Mouse (Mus musculus) midbrain, embryonic 11.5 days (tissue): ENCODE data around the gene Pcnx3. TPM values are rescaled to one million over a fixed set of nuclear protein-coding genes. Genes with fewer than 3 reads are reported as not detected.

Experiments used
- ATAC-seq: fragments of 200-750 bp; cut with Nextera tagmentation; 2 replicates; pipeline ENCODE4 v1.8.0; 2017; ENCODE audit warnings: moderate TSS enrichment, moderate library complexity; ENCODE audit not compliant: low FRiP score
- DNase-seq: peaks from one replicate; pipeline ENCODE4 v3.0.0; 2015; ENCODE audit warnings: low spot score; ENCODE audit errors: missing footprints
- H3K27ac ChIP-seq: fragments of 300-500 bp; sonication (generic); 2 replicates; pipeline ENCODE4 v1.5.1; 2014; ENCODE audit warnings: low read depth, low read length
- H3K27me3 ChIP-seq: fragments of 300-500 bp; sonication (generic); 2 replicates; pipeline ENCODE4 v1.6.1; 2014; ENCODE audit warnings: mild to moderate bottlenecking, low read length, moderate library complexity, mixed read lengths; ENCODE audit not compliant: control insufficient read depth, insufficient read depth
- H3K36me3 ChIP-seq: fragments of 300-500 bp; sonication (generic); 2 replicates; pipeline ENCODE4 v1.6.1; 2014; ENCODE audit warnings: mild to moderate bottlenecking, low read length, moderate library complexity, mixed read lengths; ENCODE audit not compliant: control insufficient read depth, insufficient read depth
- H3K4me1 ChIP-seq: fragments of 300-500 bp; sonication (generic); 2 replicates; pipeline ENCODE4 v1.6.1; 2014; ENCODE audit warnings: low read length; ENCODE audit not compliant: control insufficient read depth, insufficient read depth
- H3K4me2 ChIP-seq: fragments of 300-500 bp; sonication (generic); 2 replicates; pipeline ENCODE4 v1.6.1; 2014; ENCODE audit warnings: mild to moderate bottlenecking, moderate library complexity
- H3K4me3 ChIP-seq: fragments of 300-500 bp; sonication (generic); 2 replicates; pipeline ENCODE4 v1.5.1; 2014; ENCODE audit warnings: low read depth, low read length
- H3K9ac ChIP-seq: fragments of 300-500 bp; sonication (generic); 2 replicates; pipeline ENCODE4 v1.6.1; 2014; ENCODE audit warnings: low read length
- H3K9me3 ChIP-seq: fragments of 300-500 bp; sonication (generic); 2 replicates; pipeline ENCODE4 v1.6.1; 2016; ENCODE audit warnings: low read length; ENCODE audit not compliant: control insufficient read depth
- WGBS: fragments of 180-500 bp; shearing (Covaris S2); extraction: QIAGEN DNeasy Blood & Tissue Kit; methylation state at CpG from one replicate; pipeline ENCODE4 v1.1.7; 2014; 5-methylcytosine and 5-hydroxymethylcytosine counted together
- polyA plus RNA-seq: library from polyadenylated mRNA; unstranded; fragments of >200 nt; fragmentation: Nextera tagmentation; extraction: Ambion mirVana; gene quantifications from 2 replicates; pipeline ENCODE4 v1.2.1, GENCODE M21; 2014

The Pcnx3 gene
- polyA plus RNA-seq, result 18.6 and 23.1 TPM in 2 replicates

DNA sequence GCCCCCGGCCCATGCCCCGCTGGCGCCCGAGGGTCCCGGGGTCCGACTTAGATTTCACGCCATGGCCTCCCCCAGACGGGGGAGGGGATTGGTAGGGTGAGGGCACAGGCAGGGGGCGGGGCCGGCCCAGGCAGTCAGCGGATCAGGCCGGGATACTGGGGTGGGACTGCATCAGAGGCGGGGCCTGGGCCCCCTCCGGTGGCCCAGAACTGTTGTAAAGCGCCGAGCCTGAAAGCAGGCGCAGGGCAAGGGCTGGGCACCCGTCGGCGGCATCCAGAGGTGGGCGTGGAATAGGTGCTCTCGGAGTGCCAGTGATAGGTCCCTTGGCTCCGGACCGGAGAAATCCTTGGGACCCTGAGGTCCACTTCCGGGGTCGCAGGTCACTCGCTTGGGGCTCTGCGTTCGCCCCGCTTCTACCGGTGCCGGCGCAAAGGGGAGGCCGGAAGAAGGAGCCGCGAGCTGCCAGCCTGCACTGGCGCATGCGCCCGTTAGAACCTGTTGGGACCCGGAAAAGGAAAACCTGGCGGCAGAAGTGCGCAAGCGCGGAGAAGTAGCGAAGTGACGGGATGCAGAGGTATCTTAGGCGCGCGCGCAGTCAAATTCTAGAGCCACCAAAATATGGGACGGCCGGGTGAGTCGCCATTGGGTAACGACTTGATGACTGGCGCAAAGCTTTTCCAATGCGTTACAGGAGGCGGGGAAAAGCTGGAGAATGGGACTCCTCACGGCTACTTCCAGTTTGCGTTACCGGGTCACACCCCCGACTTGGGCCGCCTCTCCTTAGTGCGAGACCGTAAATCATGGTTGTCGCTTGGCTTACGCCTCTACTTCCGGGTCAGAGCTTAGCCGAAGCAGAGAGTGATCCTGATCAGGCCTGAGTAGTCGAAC, at the start of gene Pcnx3, which contains the start of gene Map3k11:
Gene Pcnx3 (minus strand): TSS at position 709 of the 888 bp plus-strand sequence.
Gene Map3k11 (plus strand): TSS at position 543 of the 888 bp plus-strand sequence.
- H3K4me1 ChIP-seq, result peaks cover 33% of the 10 kb centered on the region
- peaks cover 20% of the 10 kb centered on the region for H3K36me3 ChIP-seq
- H3K27me3 ChIP-seq, result no peaks in the 10 kb centered on the region
- peak within 1 kb of the TSS; percentile 90 for H3K4me3 ChIP-seq
- no peaks in the 10 kb centered on the region for H3K9me3 ChIP-seq
- WGBS, result under 1% methylated on average over 69 of the region's 69 CpGs
- peak within 1 kb of the TSS; percentile 76 for H3K27ac ChIP-seq
- DNase-seq (peak; percentile 99), ATAC-seq (peak; percentile 91)
- H3K4me2 ChIP-seq, result peak within 1 kb of the TSS; percentile 99
- peak within 1 kb of the TSS; percentile 85 for H3K9ac ChIP-seq

DNA sequence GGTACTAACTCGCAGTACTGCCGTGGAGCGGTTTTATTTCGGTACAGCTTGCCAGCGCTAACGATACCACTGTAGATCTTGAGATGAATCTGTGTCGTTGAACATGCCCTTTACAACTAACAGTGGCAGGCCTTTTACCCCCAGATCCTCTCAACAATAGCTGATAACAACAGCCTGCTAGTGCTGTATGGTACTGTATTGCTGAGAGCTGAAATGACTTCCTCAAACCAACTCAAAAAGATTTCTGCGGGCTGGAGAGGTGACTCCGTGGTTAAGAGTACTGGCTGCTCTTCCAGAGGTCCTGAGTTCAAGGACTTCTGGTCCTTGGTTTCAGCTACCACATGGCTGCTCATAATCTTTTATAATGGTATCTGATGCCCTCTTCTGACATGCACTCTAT, 45.6 kb upstream of the Pcnx3 start:
- H3K4me1 ChIP-seq, result peaks cover 19% of the 10 kb centered on the region
- no peak overlapping the region for H3K9ac ChIP-seq
- no peak overlapping the region for H3K4me3 ChIP-seq
- H3K4me2 ChIP-seq, result no peak overlapping the region
- DNase-seq, result no peak
- H3K27me3 ChIP-seq, result 0 out of 2 replicates have a peak, but pooled peaks cover 1% of the 10 kb centered on the region
- H3K27ac ChIP-seq, result no peak overlapping the region
- 79% methylated on average over 9 of the region's 9 CpGs for WGBS
- ATAC-seq, result no peak
- no peaks in the 10 kb centered on the region for H3K9me3 ChIP-seq
- no peaks in the 10 kb centered on the region for H3K36me3 ChIP-seq

DNA sequence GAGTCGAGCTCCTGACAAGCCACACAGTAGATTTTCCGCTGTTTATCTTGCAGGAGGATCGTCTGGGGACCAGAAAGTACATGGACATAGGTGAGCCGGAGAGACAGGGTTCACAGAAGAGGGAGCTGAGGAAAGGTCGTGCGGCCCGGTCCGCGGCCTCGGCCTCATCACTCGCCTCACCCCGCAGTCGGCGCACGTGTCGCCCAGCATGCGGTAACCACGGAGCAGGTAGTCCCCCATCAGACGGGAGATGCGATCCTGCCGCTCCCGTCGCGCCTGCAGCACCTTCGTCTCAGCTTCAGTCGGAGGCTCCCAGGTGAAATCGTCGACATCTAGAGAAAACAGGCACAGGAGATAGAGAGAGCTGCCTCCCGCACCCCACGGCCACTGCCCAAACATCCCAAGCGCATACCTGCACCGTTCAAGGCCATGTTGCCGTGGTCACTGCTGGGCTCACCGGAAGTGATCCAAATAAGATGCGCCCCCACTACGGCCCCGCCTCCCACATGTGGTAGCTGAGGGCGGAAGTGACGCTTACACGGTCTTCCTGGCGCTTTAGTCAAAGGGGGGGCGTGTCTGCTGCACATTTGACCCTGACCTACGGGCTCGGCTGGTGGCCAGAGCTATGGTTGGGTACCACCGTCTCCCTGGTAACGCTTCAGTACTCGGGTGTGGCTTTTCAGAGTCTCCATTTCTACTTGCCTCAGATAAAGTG, 42.7 kb upstream of the Pcnx3 start:
- peak overlapping the region; percentile 99 for H3K4me2 ChIP-seq
- H3K9me3 ChIP-seq, result no peaks in the 10 kb centered on the region
- peak overlapping the region; percentile 8; the same call in 1 of the 2 replicates for H3K27ac ChIP-seq
- H3K27me3 ChIP-seq, result no peaks in the 10 kb centered on the region
- peak overlapping the region; percentile 68 for H3K9ac ChIP-seq
- WGBS, result 1% methylated on average over 47 of the region's 47 CpGs
- DNase-seq (peak; percentile 99), ATAC-seq (peak; percentile 89)
- no peaks in the 10 kb centered on the region for H3K36me3 ChIP-seq
- peaks cover 37% of the 10 kb centered on the region for H3K4me1 ChIP-seq
- H3K4me3 ChIP-seq, result peak overlapping the region; percentile 59

DNA sequence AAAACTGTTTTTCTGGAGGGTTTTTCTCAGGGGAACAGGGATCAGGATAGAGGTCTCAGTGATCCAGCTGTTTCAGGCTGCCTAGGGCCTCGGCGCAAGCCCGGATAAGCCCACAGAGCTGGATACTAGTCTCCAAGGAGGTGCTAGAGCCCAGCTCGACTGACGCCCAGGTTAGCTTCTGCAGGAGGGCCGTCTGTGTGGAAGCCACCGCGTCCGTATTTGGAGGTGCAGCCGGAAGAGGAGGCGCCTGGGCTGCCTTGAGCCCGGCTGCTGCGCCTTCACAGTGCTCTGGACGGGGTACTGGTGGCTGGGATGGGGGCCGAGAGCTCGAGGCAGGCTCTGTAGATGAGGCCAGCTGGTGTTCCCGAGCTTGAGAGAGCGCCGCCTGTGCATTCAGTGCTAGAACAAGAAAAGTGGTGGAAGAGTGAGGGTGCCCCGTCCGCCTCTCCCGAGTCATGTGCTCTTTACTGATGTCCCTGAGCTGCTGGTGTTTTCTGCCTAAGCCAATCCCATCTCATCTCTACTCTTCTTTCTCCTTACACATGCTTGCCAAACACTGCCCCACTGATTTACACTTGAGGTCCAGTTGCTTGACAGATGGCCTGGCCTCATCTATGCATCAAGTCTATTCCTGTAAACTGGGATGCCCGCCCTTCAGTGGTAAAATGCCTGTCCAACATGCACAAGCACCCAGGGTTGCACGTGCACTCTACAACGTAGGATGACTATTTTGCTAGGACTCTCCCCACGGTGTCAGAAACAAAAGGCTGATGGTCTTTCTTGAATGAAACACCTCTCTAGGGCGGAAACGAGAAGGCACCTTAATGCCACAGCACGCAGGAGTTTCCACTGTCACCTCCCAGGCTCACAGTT, 41.8 kb upstream of the Pcnx3 start:
- Histone ChIP-seq H3K4me1 (peaks cover 40% of the 10 kb centered on the region), H3K27ac (no peak overlapping the region), H3K9me3 (no peaks in the 10 kb centered on the region), H3K4me2 (peak overlapping the region; percentile 99), H3K27me3 (no peaks in the 10 kb centered on the region), H3K36me3 (no peaks in the 10 kb centered on the region), H3K9ac (peak overlapping the region; percentile 68), H3K4me3 (peak overlapping the region; percentile 59)
- no peak for ATAC-seq
- 75% methylated on average over 29 of the region's 29 CpGs for WGBS
- DNase-seq, result no peak

DNA sequence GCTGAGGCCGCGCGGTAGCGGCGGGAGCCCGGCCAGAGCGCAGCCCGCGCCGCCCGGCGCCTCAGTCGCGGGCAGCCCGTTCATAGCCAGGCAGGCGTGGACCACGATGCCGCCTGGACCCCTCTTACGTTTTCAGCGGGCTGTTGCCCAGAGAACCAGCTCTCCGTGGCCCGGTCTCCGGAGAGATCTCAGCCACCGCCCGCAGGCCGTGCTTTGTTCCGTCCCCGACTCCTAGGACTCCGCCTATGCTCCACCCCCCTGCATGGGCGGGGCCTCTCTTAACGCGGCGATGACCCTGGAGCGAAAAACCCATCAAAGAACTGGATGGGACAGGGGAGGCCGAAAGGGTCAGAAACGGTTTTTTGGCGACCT, 40.7 kb upstream of the Pcnx3 start, which contains the start of gene Fam89b:
Gene Fam89b (minus strand): TSS at position 210 of the 372 bp plus-strand sequence.
- DNase-seq (peak; percentile 99), ATAC-seq (peak; percentile 85)
- peaks cover 40% of the 10 kb centered on the region for H3K4me1 ChIP-seq
- H3K9ac ChIP-seq, result peak within 1 kb of the TSS; percentile 99
- 1% methylated on average over 37 of the region's 37 CpGs for WGBS
- no peaks in the 10 kb centered on the region for H3K36me3 ChIP-seq
- H3K27me3 ChIP-seq, result no peaks in the 10 kb centered on the region
- H3K4me2 ChIP-seq, result peak within 1 kb of the TSS; percentile 67
- H3K4me3 ChIP-seq, result peak within 1 kb of the TSS; percentile 95
- no peaks in the 10 kb centered on the region for H3K9me3 ChIP-seq
- peak within 1 kb of the TSS; percentile 92 for H3K27ac ChIP-seq

DNA sequence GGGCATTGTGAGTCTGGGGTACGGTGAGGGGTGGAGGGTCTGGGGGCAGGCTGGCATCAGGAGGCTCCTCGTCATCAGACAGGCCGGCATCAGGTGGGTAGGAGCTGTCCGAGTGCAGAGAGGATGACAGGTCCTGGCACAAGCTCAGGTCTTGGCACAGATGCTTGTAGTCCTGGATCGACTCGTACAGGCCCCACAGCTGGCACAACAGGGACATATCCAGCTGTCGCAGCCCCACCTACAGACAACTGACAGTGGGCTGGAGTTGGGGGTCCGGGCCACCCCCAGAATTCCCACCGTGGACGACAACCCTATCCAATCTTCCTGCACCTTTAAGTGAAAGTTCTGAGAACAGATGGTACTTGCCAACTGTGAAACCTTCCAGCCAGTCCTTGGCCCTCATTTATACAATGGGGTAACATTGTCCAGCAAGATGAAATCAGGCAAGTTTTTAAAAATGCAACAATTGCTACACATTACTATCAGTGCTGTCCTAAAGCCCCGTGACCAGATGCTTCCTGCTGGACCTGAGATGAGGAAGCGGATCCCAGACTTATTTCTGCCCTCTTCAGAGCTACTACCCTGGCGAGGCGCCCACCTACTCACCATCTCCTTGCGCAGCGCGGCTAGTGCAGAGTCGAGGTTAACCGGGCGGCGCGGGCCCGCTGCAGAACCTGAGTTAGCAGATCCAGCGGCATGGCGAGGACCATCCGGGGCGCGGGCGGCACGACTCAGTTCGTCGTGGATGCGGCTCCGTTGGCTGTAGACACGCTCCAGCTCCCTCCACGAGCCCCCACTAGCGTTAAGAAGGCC, 40.1 kb upstream of the Pcnx3 start:
- H3K9ac ChIP-seq, result peak overlapping the region; percentile 99
- no peaks in the 10 kb centered on the region for H3K36me3 ChIP-seq
- H3K4me1 ChIP-seq, result peaks cover 40% of the 10 kb centered on the region
- peak overlapping the region; percentile 95 for H3K4me3 ChIP-seq
- H3K4me2 ChIP-seq, result peak overlapping the region; percentile 67
- ATAC-seq, result peak; percentile 51
- no peaks in the 10 kb centered on the region for H3K9me3 ChIP-seq
- H3K27me3 ChIP-seq, result no peaks in the 10 kb centered on the region
- 11% methylated on average over 37 of the region's 37 CpGs for WGBS
- H3K27ac ChIP-seq, result peak overlapping the region; percentile 92
- peak; percentile 89 for DNase-seq

DNA sequence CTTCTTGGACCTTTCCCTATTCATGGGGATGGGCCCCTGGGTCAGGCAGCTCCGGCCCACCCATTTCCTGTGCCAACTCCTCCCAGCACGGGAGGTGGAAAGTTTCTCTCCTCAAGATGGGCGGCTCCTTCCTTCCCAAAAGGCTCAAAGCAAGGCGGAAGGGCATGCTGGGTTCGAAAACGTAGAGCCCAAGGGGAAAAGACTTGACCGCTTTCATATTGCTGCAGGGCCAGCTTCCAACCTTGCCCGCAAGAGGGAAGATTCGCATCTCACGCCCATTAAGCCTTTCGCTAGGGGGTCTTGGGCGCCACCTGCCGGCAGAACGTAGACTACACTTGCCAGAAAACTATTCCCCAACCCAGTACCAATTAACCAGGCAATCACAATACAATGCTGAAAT, 39.0 kb upstream of the Pcnx3 start:
- H3K4me3 ChIP-seq, result peak overlapping the region; percentile 95
- H3K27ac ChIP-seq, result no peak overlapping the region
- no peaks in the 10 kb centered on the region for H3K9me3 ChIP-seq
- WGBS, result 9% methylated on average over 14 of the region's 14 CpGs
- ATAC-seq (no peak), DNase-seq (peak; percentile 99)
- H3K4me1 ChIP-seq, result peaks cover 40% of the 10 kb centered on the region
- no peaks in the 10 kb centered on the region for H3K27me3 ChIP-seq
- H3K36me3 ChIP-seq, result no peaks in the 10 kb centered on the region
- peak overlapping the region; percentile 67 for H3K4me2 ChIP-seq
- peak overlapping the region; percentile 99 for H3K9ac ChIP-seq
